Mouse (Mus musculus): ENCODE results near the gene Lrmda. TPM values are rescaled to one million over a fixed set of nuclear protein-coding genes. Genes with fewer than 3 reads are reported as not detected.

Gene Lrmda
- total and polyA plus RNA-seq, 3 experiments: 0.43 to 1.1 (median 1.0) TPM

DNA sequence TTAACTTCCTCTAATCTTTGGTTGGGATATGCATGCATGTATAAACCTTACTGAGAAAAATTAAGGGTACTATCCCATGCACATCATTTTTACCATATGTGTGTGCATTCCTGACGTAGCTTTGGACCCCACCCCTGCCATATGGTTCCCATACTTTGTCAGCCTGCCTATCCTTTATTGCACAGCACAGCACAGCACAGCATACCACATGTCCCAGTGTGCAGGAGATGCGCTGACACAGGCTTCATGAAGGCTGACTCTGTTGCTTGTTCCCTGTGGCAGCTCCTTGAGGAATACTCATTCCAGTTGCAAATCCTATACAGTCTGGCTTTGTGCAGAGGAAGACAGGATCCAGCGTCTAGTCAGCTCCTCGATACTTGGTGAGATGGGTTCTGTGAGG is 903.1 kb downstream of the Lrmda start:
- 89% methylated on average over 4 of the region's 4 CpGs for WGBS
- Histone ChIP-seq H3K4me1 (ENCODE audit: control insufficient read depth, insufficient read depth, low read length) (no peaks in the 10 kb centered on the region), H3K27me3 (ENCODE audit: control insufficient read depth, insufficient read depth, low read length) (no peaks in the 10 kb centered on the region), H3K36me3 (ENCODE audit: control insufficient read depth, insufficient read depth, low read length) (no peaks in the 10 kb centered on the region), H3K4me3 (no peak overlapping the region), H3K9ac (ENCODE audit: low read depth, low read length) (no peak overlapping the region), H3K79me2 (replicated peaks; ENCODE audit: control insufficient read depth, insufficient read depth, low read length) (no peaks in the 10 kb centered on the region), H3K27ac (no peak overlapping the region)
- intact Hi-C loops (cut with DNase I): no loop called here
- DNase-seq: no peak
- TF ChIP-seq EP300 (IDR thresholded peaks at IDR 0.05; ENCODE audit: insufficient read depth, low read depth, low read length): no peak
- no peak for TF ChIP-seq CTCF (IDR thresholded peaks at IDR 0.05)
- TF ChIP-seq POLR2A (IDR thresholded peaks at IDR 0.05; ENCODE audit: insufficient read depth, low read depth, low read length): no peak

DNA sequence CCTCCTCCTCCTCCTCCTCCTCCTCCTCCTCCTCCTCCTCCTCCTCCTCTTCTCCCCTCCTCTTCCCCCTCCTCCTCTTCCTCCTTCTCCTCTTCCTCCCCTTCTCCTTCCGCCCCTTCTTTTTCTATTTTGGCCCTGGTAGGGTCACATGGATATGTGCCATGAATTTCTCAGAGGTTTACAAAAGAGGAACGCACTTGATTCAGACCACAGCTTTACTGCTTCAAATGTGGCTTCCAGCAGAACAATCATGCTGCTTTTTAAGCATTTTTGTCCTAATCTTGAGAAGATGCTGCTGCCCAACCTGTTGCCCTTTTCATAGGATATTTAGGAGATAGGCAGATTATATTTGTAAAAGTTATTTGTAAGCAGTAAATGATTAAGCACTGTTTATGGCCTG is 903.7 kb downstream of the Lrmda start:
- intact Hi-C loops (cut with DNase I): no loop called here
- 42% methylated on average over 1 of the region's 2 CpGs for WGBS
- no peak for DNase-seq

DNA sequence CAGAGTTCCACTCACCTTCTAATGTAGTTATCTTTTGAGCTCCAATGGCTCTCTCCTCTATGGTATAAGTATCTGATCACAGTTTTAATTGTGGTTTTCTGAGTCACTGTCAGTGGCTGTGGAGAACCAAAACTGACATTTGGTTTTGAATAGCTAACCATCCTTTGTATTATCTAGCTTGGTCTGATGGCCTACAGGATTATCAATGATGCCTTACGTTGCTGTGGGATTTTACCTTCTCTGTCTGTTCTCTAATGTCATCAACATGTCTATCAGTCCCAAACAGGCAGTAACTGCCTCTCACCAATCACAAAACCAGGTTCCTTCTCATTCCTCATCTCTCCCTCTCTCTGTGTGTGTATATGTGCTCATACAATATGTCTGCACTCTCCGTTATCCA is 908.8 kb downstream of the Lrmda start:
- Histone ChIP-seq H3K27me3 (ENCODE audit: control insufficient read depth, insufficient read depth, low read length) (no peaks in the 10 kb centered on the region; the same call in 1 of the 2 replicates), H3K4me1 (ENCODE audit: control insufficient read depth, insufficient read depth, low read length) (no peaks in the 10 kb centered on the region), H3K4me3 (no peak overlapping the region), H3K27ac (no peak overlapping the region), H3K9ac (ENCODE audit: low read depth, low read length) (no peak overlapping the region), H3K36me3 (ENCODE audit: control insufficient read depth, insufficient read depth, low read length) (no peaks in the 10 kb centered on the region), H3K79me2 (replicated peaks; ENCODE audit: control insufficient read depth, insufficient read depth, low read length) (no peaks in the 10 kb centered on the region)
- intact Hi-C loops (cut with DNase I): no loop called here
- TF ChIP-seq EP300 (IDR thresholded peaks at IDR 0.05; ENCODE audit: insufficient read depth, low read depth, low read length): no peak
- TF ChIP-seq POLR2A (IDR thresholded peaks at IDR 0.05; ENCODE audit: insufficient read depth, low read depth, low read length): no peak
- no peak for TF ChIP-seq CTCF (IDR thresholded peaks at IDR 0.05)
- WGBS: 87% methylated on average over 2 of the region's 2 CpGs
- DNase-seq: no peak

More for the DNA sequence above, 903.7 kb downstream of the Lrmda start:
- no peak overlapping the region for H3K27ac ChIP-seq
- no peaks in the 10 kb centered on the region for H3K79me2 ChIP-seq (replicated peaks; ENCODE audit: control insufficient read depth, insufficient read depth, low read length)
- H3K9ac ChIP-seq (ENCODE audit: low read depth, low read length): no peak overlapping the region
- no peaks in the 10 kb centered on the region for H3K27me3 ChIP-seq (ENCODE audit: control insufficient read depth, insufficient read depth, low read length)
- TF ChIP-seq POLR2A (IDR thresholded peaks at IDR 0.05; ENCODE audit: insufficient read depth, low read depth, low read length) (no peak), EP300 (IDR thresholded peaks at IDR 0.05; ENCODE audit: insufficient read depth, low read depth, low read length) (no peak)
- H3K4me1 ChIP-seq (ENCODE audit: control insufficient read depth, insufficient read depth, low read length): no peaks in the 10 kb centered on the region
- H3K36me3 ChIP-seq (ENCODE audit: control insufficient read depth, insufficient read depth, low read length): no peaks in the 10 kb centered on the region
- H3K4me3 ChIP-seq: no peak overlapping the region

DNA sequence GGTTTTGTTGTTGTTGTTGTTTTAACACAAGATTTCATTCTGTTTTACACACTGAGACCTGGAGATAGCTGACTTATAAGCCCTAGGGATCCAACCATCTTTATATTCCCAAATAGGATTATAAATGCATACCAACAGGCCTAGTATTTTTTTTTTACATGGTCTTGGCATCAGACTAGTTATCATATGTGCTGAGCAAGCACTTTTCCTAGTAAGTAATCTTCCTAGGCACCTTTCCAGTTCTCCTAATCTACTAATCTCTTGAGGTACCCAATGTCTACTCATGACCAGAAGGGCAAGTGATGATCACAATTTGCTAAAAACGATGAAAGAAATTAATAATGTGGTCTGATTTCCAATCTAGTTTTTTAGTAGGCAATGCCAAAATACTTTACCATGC is 909.2 kb downstream of the Lrmda start:
- WGBS: 88% methylated on average over 1 of the region's 1 CpGs
- TF ChIP-seq POLR2A (IDR thresholded peaks at IDR 0.05; ENCODE audit: insufficient read depth, low read depth, low read length) (no peak), EP300 (IDR thresholded peaks at IDR 0.05; ENCODE audit: insufficient read depth, low read depth, low read length) (no peak), CTCF (IDR thresholded peaks at IDR 0.05) (no peak)
- no peaks in the 10 kb centered on the region for H3K4me1 ChIP-seq (ENCODE audit: control insufficient read depth, insufficient read depth, low read length)
- intact Hi-C loops (cut with DNase I): no loop called here
- no peaks in the 10 kb centered on the region; the same call in 1 of the 2 replicates for H3K27me3 ChIP-seq (ENCODE audit: control insufficient read depth, insufficient read depth, low read length)
- H3K27ac ChIP-seq: no peak overlapping the region
- H3K9ac ChIP-seq (ENCODE audit: low read depth, low read length): no peak overlapping the region
- H3K4me3 ChIP-seq: no peak overlapping the region
- DNase-seq: no peak
- no peaks in the 10 kb centered on the region for H3K36me3 ChIP-seq (ENCODE audit: control insufficient read depth, insufficient read depth, low read length)
- H3K79me2 ChIP-seq (replicated peaks; ENCODE audit: control insufficient read depth, insufficient read depth, low read length): no peaks in the 10 kb centered on the region

DNA sequence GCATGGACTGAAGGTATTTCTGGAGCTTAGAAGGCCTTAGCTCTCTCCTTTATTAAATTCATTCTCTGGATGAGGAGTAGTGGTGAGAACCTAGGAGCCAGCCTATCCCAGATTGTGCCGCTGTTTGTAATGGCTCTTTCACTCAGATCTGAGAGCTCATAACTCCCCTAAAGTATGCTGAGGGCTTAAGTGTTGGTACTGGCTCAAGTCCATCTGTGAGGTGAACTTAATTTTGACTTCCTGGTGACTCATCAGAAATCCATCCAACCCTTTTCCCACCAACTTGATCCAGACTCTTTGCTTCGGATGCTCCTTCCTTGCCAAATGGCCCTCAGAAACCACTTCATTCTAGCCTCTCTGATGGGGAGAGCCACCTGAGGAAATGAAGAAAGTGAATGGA is 910.1 kb downstream of the Lrmda start:
- intact Hi-C loops (cut with DNase I): no loop called here
- DNase-seq: no peak
- H3K4me3 ChIP-seq: no peak overlapping the region
- no peak overlapping the region for H3K27ac ChIP-seq
- no peaks in the 10 kb centered on the region; the same call in 1 of the 2 replicates for H3K27me3 ChIP-seq (ENCODE audit: control insufficient read depth, insufficient read depth, low read length)
- no peaks in the 10 kb centered on the region for H3K79me2 ChIP-seq (replicated peaks; ENCODE audit: control insufficient read depth, insufficient read depth, low read length)
- H3K36me3 ChIP-seq (ENCODE audit: control insufficient read depth, insufficient read depth, low read length): no peaks in the 10 kb centered on the region
- TF ChIP-seq EP300 (IDR thresholded peaks at IDR 0.05; ENCODE audit: insufficient read depth, low read depth, low read length): no peak
- no peak for TF ChIP-seq POLR2A (IDR thresholded peaks at IDR 0.05; ENCODE audit: insufficient read depth, low read depth, low read length)
- no peak for TF ChIP-seq CTCF (IDR thresholded peaks at IDR 0.05)
- WGBS: 51% methylated on average over 2 of the region's 2 CpGs
- H3K4me1 ChIP-seq (ENCODE audit: control insufficient read depth, insufficient read depth, low read length): no peaks in the 10 kb centered on the region
- H3K9ac ChIP-seq (ENCODE audit: low read depth, low read length): no peak overlapping the region

DNA sequence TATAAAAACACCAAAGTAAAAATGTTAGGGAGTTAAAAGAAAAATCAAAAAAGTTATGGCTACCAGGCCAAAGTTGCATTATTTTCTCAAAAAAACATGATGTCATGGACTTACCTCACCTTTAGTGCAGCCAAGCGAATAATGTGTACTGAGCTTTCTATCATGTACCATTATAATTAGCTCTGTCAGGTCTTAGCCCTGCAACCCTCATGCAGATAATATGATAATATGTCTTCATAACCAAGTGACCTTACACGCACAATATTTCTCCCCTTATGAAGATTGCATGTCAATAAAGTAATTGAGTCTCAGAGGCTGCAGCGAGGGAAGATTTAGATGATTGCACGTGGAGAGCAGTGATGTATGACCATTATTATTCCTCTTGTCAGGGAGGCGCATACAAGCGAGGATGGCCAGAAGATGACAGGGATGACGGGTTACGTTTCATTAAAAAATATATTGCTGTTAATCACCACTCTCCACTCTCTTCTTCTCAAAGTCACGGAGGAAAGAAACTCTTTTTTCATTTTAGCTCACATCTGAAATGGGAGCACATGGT is 911.1 kb downstream of the Lrmda start:
- intact Hi-C loops (cut with DNase I): no loop called here

More for the DNA sequence above, 911.1 kb downstream of the Lrmda start:
- 89% methylated on average over 9 of the region's 9 CpGs for WGBS
- no peaks in the 10 kb centered on the region for H3K79me2 ChIP-seq (replicated peaks; ENCODE audit: control insufficient read depth, insufficient read depth, low read length)
- no peak overlapping the region for H3K27ac ChIP-seq
- no peaks in the 10 kb centered on the region; the same call in 1 of the 2 replicates for H3K27me3 ChIP-seq (ENCODE audit: control insufficient read depth, insufficient read depth, low read length)
- DNase-seq: no peak
- H3K36me3 ChIP-seq (ENCODE audit: control insufficient read depth, insufficient read depth, low read length): no peaks in the 10 kb centered on the region
- H3K9ac ChIP-seq (ENCODE audit: low read depth, low read length): no peak overlapping the region
- no peak overlapping the region for H3K4me3 ChIP-seq
- no peaks in the 10 kb centered on the region for H3K4me1 ChIP-seq (ENCODE audit: control insufficient read depth, insufficient read depth, low read length)
- TF ChIP-seq EP300 (IDR thresholded peaks at IDR 0.05; ENCODE audit: insufficient read depth, low read depth, low read length): no peak

Measured in heart, adult 2 months (tissue).